Mouse (Mus musculus) C3H10T1/2 (cell line): ENCODE results near the gene Olfr706. TPM values are rescaled to one million over a fixed set of nuclear protein-coding genes. Genes with fewer than 3 reads are reported as not detected.

Source experiments
- polyA plus RNA-seq, 2 experiments: library from polyadenylated mRNA; unstranded; fragments of >200 nt; fragmentation: generic; extraction: Trizol; gene quantifications; one replicate each; pipeline ENCODE4 v1.2.1; 2012; ENCODE audit warnings: missing spikeins in 2 of 2

Gene Olfr706
- not detected for polyA plus RNA-seq

GRCm38 (mm10) chr7:106888062-106888461, at the start of gene Olfr706:
Gene Olfr706, minus strand, starts transcription at chr7:106888162.

GRCm38 (mm10) chr7:106932119-106932518, 44.2 kb upstream of the Olfr706 start, which contains the start of gene Olfr709-ps1:
Gene Olfr709-ps1, minus strand, starts transcription at chr7:106932219.

GRCm38 (mm10) chr7:106907676-106908075, 19.7 kb upstream of the Olfr706 start, which contains the start of gene Olfr1532-ps1:
Gene Olfr1532-ps1, plus strand, starts transcription at chr7:106908001.

GRCm38 (mm10) chr7:106901141-106901540, 13.2 kb upstream of the Olfr706 start, which contains the start of gene Olfr707:
Gene Olfr707, minus strand, starts transcription at chr7:106901241.

GRCm38 (mm10) chr7:106876791-106877190, 11.2 kb downstream of the Olfr706 start, which contains the start of gene Olfr705:
Gene Olfr705, minus strand, starts transcription at chr7:106876891.

GRCm38 (mm10) chr7:106862885-106863284, 25.1 kb downstream of the Olfr706 start, which contains the start of gene Olfr704:
Gene Olfr704, plus strand, starts transcription at chr7:106863185.

GRCm38 (mm10) chr7:106843060-106843459, 44.9 kb downstream of the Olfr706 start, which contains the start of gene Olfr703:
Gene Olfr703, plus strand, starts transcription at chr7:106843360.

GRCm38 (mm10) chr7:106833793-106834192, 54.2 kb downstream of the Olfr706 start, which contains the start of gene Olfr702:
Gene Olfr702, minus strand, starts transcription at chr7:106833893.

Other genes with a start within 250 kb of the Olfr706 start
- gene Olfr693, start 207.6 kb downstream of the Olfr706 start, polyA plus RNA-seq = not detected
- gene Olfr694, start 196.3 kb downstream of the Olfr706 start, polyA plus RNA-seq = not detected
- gene Olfr695, start 171.8 kb downstream of the Olfr706 start, polyA plus RNA-seq = not detected
- gene Olfr697, start 145.7 kb downstream of the Olfr706 start, polyA plus RNA-seq = not detected
- gene Olfr698, start 132.8 kb downstream of the Olfr706 start, polyA plus RNA-seq = not detected
- gene Olfr699, start 95.0 kb downstream of the Olfr706 start, polyA plus RNA-seq = not detected
- gene Olfr700, start 79.3 kb downstream of the Olfr706 start, polyA plus RNA-seq = not detected
- not detected for gene Olfr701, start 74.0 kb downstream of the Olfr706 start, polyA plus RNA-seq
- gene Olfr702, start 54.3 kb downstream of the Olfr706 start, polyA plus RNA-seq = not detected
- gene Olfr703, start 44.8 kb downstream of the Olfr706 start, polyA plus RNA-seq = not detected
- gene Olfr704, start 25.0 kb downstream of the Olfr706 start, polyA plus RNA-seq = not detected
- gene Olfr705, start 11.3 kb downstream of the Olfr706 start, polyA plus RNA-seq = not detected
- gene Olfr707, start 13.1 kb upstream of the Olfr706 start, polyA plus RNA-seq = not detected
- gene Olfr1532-ps1, start 19.8 kb upstream of the Olfr706 start, polyA plus RNA-seq = not detected
- gene Olfr709-ps1, start 44.1 kb upstream of the Olfr706 start, polyA plus RNA-seq = not detected
- not detected for gene Olfr710, start 60.1 kb upstream of the Olfr706 start, polyA plus RNA-seq
- gene Olfr6, start 75.8 kb upstream of the Olfr706 start, polyA plus RNA-seq = not detected
- gene Olfr711, start 87.3 kb upstream of the Olfr706 start, polyA plus RNA-seq = not detected
- not detected for gene Olfr2, start 117.9 kb upstream of the Olfr706 start, polyA plus RNA-seq
- gene Olfr713, start 143.0 kb upstream of the Olfr706 start, polyA plus RNA-seq = not detected
- gene Olfr714, start 182.8 kb upstream of the Olfr706 start, polyA plus RNA-seq = not detected
- gene Olfr17, start 205.1 kb upstream of the Olfr706 start, polyA plus RNA-seq = not detected
- gene Olfr715b, start 222.2 kb upstream of the Olfr706 start, polyA plus RNA-seq = not detected
- gene Olfr715, start 242.9 kb upstream of the Olfr706 start, polyA plus RNA-seq = not detected